In genomic region chr11:61489874-61490273, GRCm38 (mm10) we compare ENCODE assay signal across 16 mouse cellular contexts. TPM values are rescaled to one million over a fixed set of nuclear protein-coding genes. Genes with fewer than 3 reads are reported as not detected.
DNase-seq lines count a peak whose midpoint lies in the region; ATAC-seq and TF ChIP-seq lines count a peak whose summit lies in the region.
"Had no signal": no experiment of that assay in that cellular context is flagged by ENCODE, and none has a peak within 500 bp of the region (broad histone marks: within the 10 kb centered on the region; RNA-seq: fewer than 3 reads in every experiment).

No protein-coding gene starts in this region.

- H3K9me3 ChIP-seq in forebrain, embryonic 13.5 days (replicated peaks), result no peaks in the 10 kb centered on the region
- H3K9me3 ChIP-seq in forebrain, embryonic 16.5 days (ENCODE audit: control insufficient read depth, low read length), result no peaks in the 10 kb centered on the region
- H3K9me3 ChIP-seq in lung, embryonic 14.5 days (ENCODE audit: low read depth, low read length), result no peaks in the 10 kb centered on the region
- H3K9me3 ChIP-seq in neural tube, embryonic 12.5 days, result no peaks in the 10 kb centered on the region
- H3K9me3 ChIP-seq in limb, embryonic 15.5 days, result no peaks in the 10 kb centered on the region
- H3K9me3 ChIP-seq: heart, embryonic 12.5 days; liver, embryonic 15.5 days had no signal

- no peak overlapping the region for H3K4me2 ChIP-seq in forebrain, embryonic 13.5 days
- no peak overlapping the region for H3K4me2 ChIP-seq in forebrain, embryonic 16.5 days (ENCODE audit: low read length)
- H3K4me2 ChIP-seq in lung, embryonic 14.5 days, result no peak overlapping the region
- 0 out of 2 replicates have a peak overlapping the region, but pooled peaks have one; percentile 3 for H3K4me2 ChIP-seq in neural tube, embryonic 12.5 days (replicated peaks)
- no peak overlapping the region for H3K4me2 ChIP-seq in limb, embryonic 15.5 days
- H3K4me2 ChIP-seq: heart, embryonic 12.5 days; liver, embryonic 15.5 days had no signal

- peaks cover 56% of the 10 kb centered on the region for H3K36me3 ChIP-seq in forebrain, embryonic 13.5 days (ENCODE audit: poor library complexity, severe bottlenecking)
- peaks cover 34% of the 10 kb centered on the region for H3K36me3 ChIP-seq in forebrain, embryonic 16.5 days (ENCODE audit: control insufficient read depth, insufficient read depth)
- peaks cover 53% of the 10 kb centered on the region for H3K36me3 ChIP-seq in lung, embryonic 14.5 days (ENCODE audit: insufficient read depth)
- peaks cover 51% of the 10 kb centered on the region for H3K36me3 ChIP-seq in neural tube, embryonic 12.5 days
- peaks cover 48% of the 10 kb centered on the region for H3K36me3 ChIP-seq in limb, embryonic 15.5 days
- no peaks in the 10 kb centered on the region for H3K36me3 ChIP-seq in kidney, adult 2 months (ENCODE audit: control insufficient read depth, insufficient read depth, low read length)

- WGBS in forebrain, embryonic 13.5 days, result 91% methylated on average over 8 of the region's 8 CpGs
- 90% methylated on average over 8 of the region's 8 CpGs for WGBS in forebrain, embryonic 16.5 days
- 90% methylated on average over 8 of the region's 8 CpGs for WGBS in lung, embryonic 14.5 days
- 98% methylated on average over 8 of the region's 8 CpGs for WGBS in neural tube, embryonic 12.5 days
- WGBS in limb, embryonic 15.5 days, result 91% methylated on average over 8 of the region's 8 CpGs
- WGBS in kidney, adult 2 months, result 95% methylated on average over 8 of the region's 8 CpGs

- no peak overlapping the region for H3K9ac ChIP-seq in forebrain, embryonic 13.5 days
- no peak overlapping the region; the same call in 1 of the 2 replicates for H3K9ac ChIP-seq in forebrain, embryonic 16.5 days (replicated peaks; ENCODE audit: low read depth, low read length)
- H3K9ac ChIP-seq in lung, embryonic 14.5 days, result no peak overlapping the region
- no peak overlapping the region for H3K9ac ChIP-seq in neural tube, embryonic 12.5 days
- no peak overlapping the region for H3K9ac ChIP-seq in limb, embryonic 15.5 days
- H3K9ac ChIP-seq: heart, embryonic 12.5 days; liver, embryonic 15.5 days had no signal

- no peak for TF ChIP-seq POLR2A in kidney, adult 2 months (IDR thresholded peaks at IDR 0.05; ENCODE audit: low read depth, low read length)

- peaks cover 79% of the 10 kb centered on the region for H3K4me1 ChIP-seq in forebrain, embryonic 13.5 days
- peaks cover 65% of the 10 kb centered on the region for H3K4me1 ChIP-seq in forebrain, embryonic 16.5 days (replicated peaks; ENCODE audit: control insufficient read depth, insufficient read depth, low read length)
- peaks cover 13% of the 10 kb centered on the region; the same call in 1 of the 2 replicates for H3K4me1 ChIP-seq in lung, embryonic 14.5 days (ENCODE audit: insufficient read depth)
- H3K4me1 ChIP-seq in neural tube, embryonic 12.5 days, result peaks cover 56% of the 10 kb centered on the region
- H3K4me1 ChIP-seq in limb, embryonic 15.5 days, result peaks cover 63% of the 10 kb centered on the region
- peaks cover 5% of the 10 kb centered on the region; the same call in 1 of the 2 replicates for H3K4me1 ChIP-seq in kidney, adult 2 months (ENCODE audit: control insufficient read depth, insufficient read depth, low read length)

- ATAC-seq in forebrain, embryonic 13.5 days, result no peak
- no peak for ATAC-seq in forebrain, embryonic 16.5 days
- no peak for ATAC-seq in lung, embryonic 14.5 days (ENCODE audit: insufficient read depth)
- no peak for ATAC-seq in neural tube, embryonic 12.5 days (ENCODE audit: low FRiP score, low read depth)
- ATAC-seq in limb, embryonic 15.5 days (ENCODE audit: insufficient number of reproducible peaks, low FRiP score, low TSS enrichment, low read depth), result no peak

- DNase-seq in lung, embryonic 14.5 days, result no peak
- no peak for DNase-seq in lung, postnatal 25 days (ENCODE audit: low spot score)
- DNase-seq in neural tube, embryonic 10.5 days (ENCODE audit: extremely low spot score, low spot score), result no peak
- DNase-seq in kidney, adult 2 months, result no peak
- DNase-seq: adrenal gland, postnatal 14 days; cerebellum, postnatal 36 days; kidney, adult 8-10 months; kidney, postnatal 14 days; thymus, postnatal 14 days had no signal

- no peak overlapping the region for H3K4me3 ChIP-seq in forebrain, embryonic 13.5 days
- no peak overlapping the region for H3K4me3 ChIP-seq in forebrain, embryonic 16.5 days (replicated peaks; ENCODE audit: low read length)
- H3K4me3 ChIP-seq in lung, embryonic 14.5 days (ENCODE audit: low read depth, low read length), result no peak overlapping the region
- no peak overlapping the region for H3K4me3 ChIP-seq in neural tube, embryonic 12.5 days
- H3K4me3 ChIP-seq in limb, embryonic 15.5 days, result no peak overlapping the region
- no peak overlapping the region for H3K4me3 ChIP-seq in kidney, adult 2 months (ENCODE audit: insufficient read depth, low read depth, low read length)
- H3K4me3 ChIP-seq: heart, embryonic 12.5 days; liver, embryonic 15.5 days had no signal

- H3K27ac ChIP-seq in forebrain, embryonic 13.5 days, result 0 out of 2 replicates have a peak overlapping the region, but pooled peaks have one; percentile 35
- H3K27ac ChIP-seq in forebrain, embryonic 16.5 days (ENCODE audit: low read length), result no peak overlapping the region
- H3K27ac ChIP-seq in lung, embryonic 14.5 days (ENCODE audit: low read depth), result no peak overlapping the region
- no peak overlapping the region for H3K27ac ChIP-seq in neural tube, embryonic 12.5 days
- H3K27ac ChIP-seq in limb, embryonic 15.5 days, result peak overlapping the region; percentile 28; the same call in 1 of the 2 replicates
- no peak overlapping the region for H3K27ac ChIP-seq in kidney, adult 2 months (ENCODE audit: insufficient read depth, low read depth, low read length)
- H3K27ac ChIP-seq: liver, embryonic 15.5 days had no signal

- TF ChIP-seq CTCF in lung, embryonic 14.5 days (IDR thresholded peaks at IDR 0.05; ENCODE audit: low read depth), result 0 out of 2 replicates have a peak, but pooled peaks have one; percentile 5
- no peak for TF ChIP-seq CTCF in kidney, adult 2 months (conservative IDR thresholded peaks at IDR 0.05; ENCODE audit: insufficient read depth, insufficient read length, low read depth, low read length)

- no peaks in the 10 kb centered on the region for H3K27me3 ChIP-seq in forebrain, embryonic 13.5 days
- H3K27me3 ChIP-seq in forebrain, embryonic 16.5 days (replicated peaks; ENCODE audit: control insufficient read depth, insufficient read depth, low read length), result no peaks in the 10 kb centered on the region
- H3K27me3 ChIP-seq in lung, embryonic 14.5 days (ENCODE audit: insufficient read depth, low read length), result no peaks in the 10 kb centered on the region
- no peaks in the 10 kb centered on the region for H3K27me3 ChIP-seq in neural tube, embryonic 12.5 days (replicated peaks)
- no peaks in the 10 kb centered on the region for H3K27me3 ChIP-seq in limb, embryonic 15.5 days
- no peaks in the 10 kb centered on the region for H3K27me3 ChIP-seq in kidney, adult 2 months (replicated peaks; ENCODE audit: control insufficient read depth, insufficient read depth, low read length)
- H3K27me3 ChIP-seq: CH12.LX; heart, embryonic 12.5 days; liver, embryonic 15.5 days had no signal

RNA-seq across cellular contexts. Expression of gene Mapk7, which starts 4.3 kb away (rescaled TPM):
- 91.2 and 96.8 TPM in 2 replicates for polyA plus RNA-seq in forebrain, embryonic 13.5 days (2015; fragmentation: Nextera tagmentation; extraction: Ambion mirVana)
- polyA plus RNA-seq in forebrain, embryonic 16.5 days (2015; fragmentation: Nextera tagmentation; extraction: Ambion mirVana), result 111 and 118 TPM in 2 replicates
- polyA plus RNA-seq in lung, embryonic 14.5 days (2014; fragmentation: Nextera tagmentation; extraction: Ambion mirVana), result 62.8 and 69.6 TPM in 2 replicates
- 93.7 and 95.6 TPM in 2 replicates for polyA plus RNA-seq in neural tube, embryonic 12.5 days (2016; fragmentation: Nextera tagmentation; extraction: Ambion mirVana)
- polyA plus RNA-seq in limb, embryonic 15.5 days (2015; fragmentation: Nextera tagmentation; extraction: Ambion mirVana), result 59.4 and 65.0 TPM in 2 replicates
- polyA plus RNA-seq in kidney, adult 2 months (2012; rRNA removed), result 13.8 and 15.4 TPM in 2 replicates

RNA-seq across cellular contexts. Expression of gene Mfap4, which starts 4.6 kb away (rescaled TPM):
- 56.9 and 57.1 TPM in 2 replicates for polyA plus RNA-seq in forebrain, embryonic 13.5 days (2015; fragmentation: Nextera tagmentation; extraction: Ambion mirVana)
- polyA plus RNA-seq in forebrain, embryonic 16.5 days (2015; fragmentation: Nextera tagmentation; extraction: Ambion mirVana), result 47.4 and 55.0 TPM in 2 replicates
- polyA plus RNA-seq in lung, embryonic 14.5 days (2014; fragmentation: Nextera tagmentation; extraction: Ambion mirVana), result 615 and 660 TPM in 2 replicates
- polyA plus RNA-seq in neural tube, embryonic 12.5 days (2016; fragmentation: Nextera tagmentation; extraction: Ambion mirVana), result 103 and 133 TPM in 2 replicates
- 540 and 575 TPM in 2 replicates for polyA plus RNA-seq in limb, embryonic 15.5 days (2015; fragmentation: Nextera tagmentation; extraction: Ambion mirVana)
- 12.0 and 21.3 TPM in 2 replicates for polyA plus RNA-seq in kidney, adult 2 months (2012; rRNA removed)

RNA-seq across cellular contexts. Expression of gene B9d1, which starts 15.1 kb away (rescaled TPM):
- polyA plus RNA-seq in forebrain, embryonic 13.5 days (2015; fragmentation: Nextera tagmentation; extraction: Ambion mirVana), result 43.4 and 48.2 TPM in 2 replicates
- 32.6 and 36.1 TPM in 2 replicates for polyA plus RNA-seq in forebrain, embryonic 16.5 days (2015; fragmentation: Nextera tagmentation; extraction: Ambion mirVana)
- 48.9 and 54.1 TPM in 2 replicates for polyA plus RNA-seq in lung, embryonic 14.5 days (2014; fragmentation: Nextera tagmentation; extraction: Ambion mirVana)
- polyA plus RNA-seq in neural tube, embryonic 12.5 days (2016; fragmentation: Nextera tagmentation; extraction: Ambion mirVana), result 31.0 and 31.1 TPM in 2 replicates
- polyA plus RNA-seq in limb, embryonic 15.5 days (2015; fragmentation: Nextera tagmentation; extraction: Ambion mirVana), result 20.7 and 24.8 TPM in 2 replicates
- polyA plus RNA-seq in kidney, adult 2 months (2012; rRNA removed), result 42.7 and 43.3 TPM in 2 replicates

RNA-seq across cellular contexts. Expression of gene Rnf112, which starts 35.9 kb away (rescaled TPM):
- 10.1 and 12.2 TPM in 2 replicates for polyA plus RNA-seq in forebrain, embryonic 13.5 days (2015; fragmentation: Nextera tagmentation; extraction: Ambion mirVana)
- polyA plus RNA-seq in forebrain, embryonic 16.5 days (2015; fragmentation: Nextera tagmentation; extraction: Ambion mirVana), result 22.6 and 35.7 TPM in 2 replicates
- 0.31 and 0.42 TPM in 2 replicates for polyA plus RNA-seq in lung, embryonic 14.5 days (2014; fragmentation: Nextera tagmentation; extraction: Ambion mirVana)
- 8.9 and 9.2 TPM in 2 replicates for polyA plus RNA-seq in neural tube, embryonic 12.5 days (2016; fragmentation: Nextera tagmentation; extraction: Ambion mirVana)
- 0.78 and 0.82 TPM in 2 replicates for polyA plus RNA-seq in limb, embryonic 15.5 days (2015; fragmentation: Nextera tagmentation; extraction: Ambion mirVana)
- 0.08 and 0.10 TPM in 2 replicates for polyA plus RNA-seq in kidney, adult 2 months (2012; rRNA removed)

Comparison
In these comparisons a context has a peak if more than half of its experiments do, and no peak if none do; other contexts are left out.
1. H3K27ac ChIP-seq: peak in forebrain, embryonic 13.5 days (single experiment) and limb, embryonic 15.5 days (single experiment); none in forebrain, embryonic 16.5 days (single experiment), lung, embryonic 14.5 days (single experiment), neural tube, embryonic 12.5 days (single experiment) and kidney, adult 2 months (single experiment).